Mouse (Mus musculus) midbrain, embryonic 10.5 days (tissue): ENCODE measurements around the gene Shroom3. TPM values are rescaled to one million over a fixed set of nuclear protein-coding genes. Genes with fewer than 3 reads are reported as not detected.
A peak's percentile ranks its signal among the peaks of the same experiment; 100 is the strongest.

Source experiments
- DNase-seq: peaks from one replicate; pipeline ENCODE4 v3.0.0-alpha.2; 2017; ENCODE audit warnings: low spot score
- H3K27ac ChIP-seq: fragments of 300-500 bp; sonication (generic); replicated peaks from 2 replicates; pipeline ENCODE4 v1.5.1; 2016; ENCODE audit warnings: mild to moderate bottlenecking
- H3K27me3 ChIP-seq: fragments of 300-500 bp; sonication (generic); 2 replicates; pipeline ENCODE4 v1.6.1; 2016; ENCODE audit warnings: low read depth, mild to moderate bottlenecking; ENCODE audit not compliant: poor library complexity, severe bottlenecking
- H3K36me3 ChIP-seq: fragments of 300-500 bp; sonication (generic); 2 replicates; pipeline ENCODE4 v1.6.1; 2016; ENCODE audit warnings: mild to moderate bottlenecking, moderate library complexity
- H3K4me1 ChIP-seq: fragments of 300-500 bp; sonication (generic); 2 replicates; pipeline ENCODE4 v1.6.1; 2016
- H3K4me3 ChIP-seq: fragments of 300-500 bp; sonication (generic); 2 replicates; pipeline ENCODE4 v1.5.1; 2016; ENCODE audit warnings: mild to moderate bottlenecking, moderate library complexity
- H3K9me3 ChIP-seq: fragments of 300-500 bp; sonication (generic); replicated peaks from 2 replicates; pipeline ENCODE4 v1.6.1; 2016; ENCODE audit warnings: mild to moderate bottlenecking
- WGBS: fragments of 180-500 bp; shearing (Covaris S2); methylation state at CpG from one replicate; pipeline ENCODE4 v1.1.7; 2016; 5-methylcytosine and 5-hydroxymethylcytosine counted together
- polyA plus RNA-seq: library from polyadenylated mRNA; unstranded; fragments of >200 nt; fragmentation: Nextera tagmentation; extraction: Ambion mirVana; gene quantifications from 2 replicates; pipeline ENCODE4 v1.2.1, GENCODE M21; 2016

Shroom3 gene
- 5.8 and 8.3 TPM in 2 replicates for polyA plus RNA-seq

- no peaks in the 10 kb centered on the region for H3K9me3 ChIP-seq
- DNase-seq = no peak
- peaks cover 6% of the 10 kb centered on the region for H3K27me3 ChIP-seq
- peak within 1 kb of the TSS; percentile 62 for H3K4me3 ChIP-seq
- peak within 1 kb of the TSS; percentile 92 for H3K27ac ChIP-seq
- under 1% methylated on average over 26 of the region's 26 CpGs for WGBS
- H3K36me3 ChIP-seq = no peaks in the 10 kb centered on the region
- H3K4me1 ChIP-seq = peaks cover 54% of the 10 kb centered on the region
Measured at GRCm38 (mm10) chr5:92683351-92683807, at the start of gene Shroom3. Gene Shroom3 (plus strand): TSS chr5:92683435.

GRCm38 (mm10) chr5:92633526-92633925 is 49.7 kb upstream of the Shroom3 start:
- DNase-seq = no peak
- 62% methylated on average over 4 of the region's 4 CpGs for WGBS
- Histone ChIP-seq H3K9me3 (no peaks in the 10 kb centered on the region), H3K27me3 (no peaks in the 10 kb centered on the region), H3K36me3 (no peaks in the 10 kb centered on the region), H3K27ac (no peak overlapping the region), H3K4me1 (no peaks in the 10 kb centered on the region), H3K4me3 (no peak overlapping the region)

GRCm38 (mm10) chr5:92634916-92635315 is 48.3 kb upstream of the Shroom3 start:
- Histone ChIP-seq H3K27ac (no peak overlapping the region), H3K9me3 (no peaks in the 10 kb centered on the region), H3K4me3 (no peak overlapping the region), H3K36me3 (no peaks in the 10 kb centered on the region), H3K4me1 (no peaks in the 10 kb centered on the region), H3K27me3 (no peaks in the 10 kb centered on the region)
- no peak for DNase-seq
- WGBS = 81% methylated on average over 3 of the region's 3 CpGs

- WGBS = 90% methylated on average over 5 of the region's 5 CpGs
- Histone ChIP-seq H3K36me3 (no peaks in the 10 kb centered on the region), H3K4me1 (no peaks in the 10 kb centered on the region), H3K9me3 (no peaks in the 10 kb centered on the region), H3K27me3 (no peaks in the 10 kb centered on the region), H3K4me3 (no peak overlapping the region), H3K27ac (no peak overlapping the region)
- DNase-seq = no peak
Measured at GRCm38 (mm10) chr5:92635891-92636290, 47.3 kb upstream of the Shroom3 start.

GRCm38 (mm10) chr5:92640861-92641260 is 42.4 kb upstream of the Shroom3 start:
- Histone ChIP-seq H3K4me3 (no peak overlapping the region), H3K9me3 (no peaks in the 10 kb centered on the region), H3K4me1 (no peaks in the 10 kb centered on the region), H3K27me3 (no peaks in the 10 kb centered on the region), H3K36me3 (no peaks in the 10 kb centered on the region), H3K27ac (no peak overlapping the region)
- WGBS = 91% methylated on average over 3 of the region's 3 CpGs
- no peak for DNase-seq

- H3K4me1 ChIP-seq = no peaks in the 10 kb centered on the region
- H3K4me3 ChIP-seq = no peak overlapping the region
- DNase-seq = peak; percentile 59
- no peaks in the 10 kb centered on the region for H3K36me3 ChIP-seq
- H3K27ac ChIP-seq = no peak overlapping the region
- no peaks in the 10 kb centered on the region for H3K9me3 ChIP-seq
- H3K27me3 ChIP-seq = no peaks in the 10 kb centered on the region
- WGBS = 23% methylated on average over 1 of the region's 1 CpGs
Measured at GRCm38 (mm10) chr5:92656256-92656655, 27.0 kb upstream of the Shroom3 start.

GRCm38 (mm10) chr5:92664321-92664720 is 18.9 kb upstream of the Shroom3 start:
- Histone ChIP-seq H3K27ac (no peak overlapping the region), H3K9me3 (no peaks in the 10 kb centered on the region), H3K36me3 (no peaks in the 10 kb centered on the region), H3K27me3 (no peaks in the 10 kb centered on the region), H3K4me3 (no peak overlapping the region), H3K4me1 (peaks cover under 1% of the 10 kb centered on the region; the same call in 1 of the 2 replicates)
- DNase-seq = no peak
- WGBS = 79% methylated on average over 2 of the region's 2 CpGs

- Histone ChIP-seq H3K27me3 (no peaks in the 10 kb centered on the region), H3K4me1 (peaks cover 11% of the 10 kb centered on the region), H3K27ac (no peak overlapping the region), H3K4me3 (no peak overlapping the region), H3K36me3 (no peaks in the 10 kb centered on the region), H3K9me3 (no peaks in the 10 kb centered on the region)
- no peak for DNase-seq
- WGBS = 78% methylated on average over 5 of the region's 5 CpGs
Measured at GRCm38 (mm10) chr5:92666860-92667259, 16.4 kb upstream of the Shroom3 start.

- Histone ChIP-seq H3K36me3 (no peaks in the 10 kb centered on the region), H3K4me3 (peak within 1 kb of the TSS; percentile 53), H3K4me1 (peaks cover 26% of the 10 kb centered on the region), H3K27ac (peak within 1 kb of the TSS; percentile 74), H3K27me3 (peaks cover 24% of the 10 kb centered on the region), H3K9me3 (no peaks in the 10 kb centered on the region)
- DNase-seq = peak; percentile 95
- WGBS = 16% methylated on average over 53 of the region's 55 CpGs
Measured at GRCm38 (mm10) chr5:92674859-92675573, 8.2 kb upstream of the Shroom3 start, which contains the start of gene Ccdc158. Gene Ccdc158 (minus strand): TSS chr5:92675271.

- H3K27ac ChIP-seq = peak overlapping the region; percentile 74
- no peaks in the 10 kb centered on the region for H3K36me3 ChIP-seq
- DNase-seq = no peak
- peaks cover 24% of the 10 kb centered on the region for H3K27me3 ChIP-seq
- WGBS = 2% methylated on average over 9 of the region's 9 CpGs
- peaks cover 22% of the 10 kb centered on the region for H3K4me1 ChIP-seq
- no peaks in the 10 kb centered on the region for H3K9me3 ChIP-seq
- H3K4me3 ChIP-seq = peak overlapping the region; percentile 53
Measured at GRCm38 (mm10) chr5:92675574-92675920, 7.7 kb upstream of the Shroom3 start.

- no peaks in the 10 kb centered on the region for H3K36me3 ChIP-seq
- peaks cover 50% of the 10 kb centered on the region for H3K4me1 ChIP-seq
- H3K4me3 ChIP-seq = no peak overlapping the region
- DNase-seq = no peak
- H3K9me3 ChIP-seq = no peaks in the 10 kb centered on the region
- WGBS = 37% methylated on average over 4 of the region's 4 CpGs
- H3K27ac ChIP-seq = no peak overlapping the region
- peaks cover 21% of the 10 kb centered on the region for H3K27me3 ChIP-seq
Measured at GRCm38 (mm10) chr5:92679441-92679840, 3.8 kb upstream of the Shroom3 start.

GRCm38 (mm10) chr5:92681861-92682260 is 1.4 kb upstream of the Shroom3 start:
- no peak for DNase-seq
- H3K4me1 ChIP-seq = peaks cover 46% of the 10 kb centered on the region
- WGBS = 86% methylated on average over 10 of the region's 10 CpGs

GRCm38 (mm10) chr5:92682621-92683348 is 450 bp upstream of the Shroom3 start:
- under 1% methylated on average over 39 of the region's 39 CpGs for WGBS
- H3K36me3 ChIP-seq = no peaks in the 10 kb centered on the region
- H3K4me3 ChIP-seq = peak overlapping the region; percentile 62
- peaks cover 6% of the 10 kb centered on the region for H3K27me3 ChIP-seq
- peak; percentile 75 for DNase-seq
- peak overlapping the region; percentile 92 for H3K27ac ChIP-seq
- H3K9me3 ChIP-seq = no peaks in the 10 kb centered on the region
- H3K4me1 ChIP-seq = peaks cover 51% of the 10 kb centered on the region

More at GRCm38 (mm10) chr5:92681861-92682260, 1.4 kb upstream of the Shroom3 start:
- no peaks in the 10 kb centered on the region for H3K36me3 ChIP-seq
- H3K27ac ChIP-seq = peak overlapping the region; percentile 39; the same call in 1 of the 2 replicates
- no peaks in the 10 kb centered on the region for H3K9me3 ChIP-seq
- H3K4me3 ChIP-seq = no peak overlapping the region
- peaks cover 8% of the 10 kb centered on the region for H3K27me3 ChIP-seq
